Mouse (Mus musculus): ENCODE measurements around the gene Rhof. TPM values are rescaled to one million over a fixed set of nuclear protein-coding genes. Genes with fewer than 3 reads are reported as not detected.

The Rhof gene
- polyA plus RNA-seq, 1 experiment: 32.3 TPM

- Histone ChIP-seq H3K4me1 (ENCODE audit: control insufficient read depth, insufficient read depth, low read length) (peaks cover 13% of the 10 kb centered on the region), H3K27ac (ENCODE audit: insufficient read depth, low read length) (peak overlapping the region; percentile 97), H3K27me3 (ENCODE audit: control insufficient read depth, insufficient read depth, low read length) (no peaks in the 10 kb centered on the region), H3K4me3 (replicated peaks; ENCODE audit: insufficient read depth, low read depth, low read length) (peak overlapping the region; percentile 84)
- peak; percentile 65 to 74 for DNase-seq
- WGBS: under 1% methylated on average over 38 of the region's 38 CpGs
- TF ChIP-seq CTCF (IDR thresholded peaks at IDR 0.05; ENCODE audit: borderline replicate concordance, insufficient read depth, low read depth, low read length) (no peak), POLR2A (IDR thresholded peaks at IDR 0.05; ENCODE audit: borderline replicate concordance, insufficient read depth, low read length) (no peak)
These were observed 9.2 kb upstream of the Rhof start for GRCm38 (mm10) chr5:123141555-123142160.

GRCm38 (mm10) chr5:123140694-123141554, 8.4 kb upstream of the Rhof start:
- TF ChIP-seq POLR2A (IDR thresholded peaks at IDR 0.05; ENCODE audit: borderline replicate concordance, insufficient read depth, low read length) (peak; percentile 97), CTCF (IDR thresholded peaks at IDR 0.05; ENCODE audit: borderline replicate concordance, insufficient read depth, low read depth, low read length) (no peak)
- peak; percentile 96 for DNase-seq
- WGBS: 1% methylated on average over 31 of the region's 31 CpGs
- H3K4me1 ChIP-seq (ENCODE audit: control insufficient read depth, insufficient read depth, low read length): peaks cover 20% of the 10 kb centered on the region
- H3K27ac ChIP-seq (ENCODE audit: insufficient read depth, low read length): peak overlapping the region; percentile 97
- peak overlapping the region; percentile 84 for H3K4me3 ChIP-seq (replicated peaks; ENCODE audit: insufficient read depth, low read depth, low read length)
- no peaks in the 10 kb centered on the region for H3K27me3 ChIP-seq (ENCODE audit: control insufficient read depth, insufficient read depth, low read length)

- no peaks in the 10 kb centered on the region for H3K27me3 ChIP-seq (ENCODE audit: control insufficient read depth, insufficient read depth, low read length)
- peaks cover 26% of the 10 kb centered on the region for H3K4me1 ChIP-seq (ENCODE audit: control insufficient read depth, insufficient read depth, low read length)
- peak overlapping the region; percentile 100 for H3K27ac ChIP-seq (ENCODE audit: insufficient read depth, low read length)
- DNase-seq: peak; percentile 51 to 62
- WGBS: 2% methylated on average over 28 of the region's 28 CpGs
- peak overlapping the region; percentile 84 for H3K4me3 ChIP-seq (replicated peaks; ENCODE audit: insufficient read depth, low read depth, low read length)
- TF ChIP-seq CTCF (IDR thresholded peaks at IDR 0.05; ENCODE audit: borderline replicate concordance, insufficient read depth, low read depth, low read length) (no peak), POLR2A (IDR thresholded peaks at IDR 0.05; ENCODE audit: borderline replicate concordance, insufficient read depth, low read length) (no peak)
These were observed 7.5 kb upstream of the Rhof start for GRCm38 (mm10) chr5:123139722-123140627.

- H3K4me1 ChIP-seq (ENCODE audit: control insufficient read depth, insufficient read depth, low read length): peaks cover 27% of the 10 kb centered on the region
- H3K27ac ChIP-seq (ENCODE audit: insufficient read depth, low read length): peak overlapping the region; percentile 100
- TF ChIP-seq POLR2A (IDR thresholded peaks at IDR 0.05; ENCODE audit: borderline replicate concordance, insufficient read depth, low read length) (peak; percentile 83), CTCF (IDR thresholded peaks at IDR 0.05; ENCODE audit: borderline replicate concordance, insufficient read depth, low read depth, low read length) (no peak)
- no peaks in the 10 kb centered on the region for H3K27me3 ChIP-seq (ENCODE audit: control insufficient read depth, insufficient read depth, low read length)
- WGBS: under 1% methylated on average over 39 of the region's 39 CpGs
- DNase-seq: peak; percentile 93 to 94
- peak overlapping the region; percentile 84 for H3K4me3 ChIP-seq (replicated peaks; ENCODE audit: insufficient read depth, low read depth, low read length)
These were observed 6.6 kb upstream of the Rhof start for GRCm38 (mm10) chr5:123138953-123139721.

- Histone ChIP-seq H3K27me3 (ENCODE audit: control insufficient read depth, insufficient read depth, low read length) (no peaks in the 10 kb centered on the region), H3K4me1 (ENCODE audit: control insufficient read depth, insufficient read depth, low read length) (peaks cover 30% of the 10 kb centered on the region), H3K27ac (ENCODE audit: insufficient read depth, low read length) (peak overlapping the region; percentile 100), H3K4me3 (replicated peaks; ENCODE audit: insufficient read depth, low read depth, low read length) (peak overlapping the region; percentile 84)
- DNase-seq: peak; percentile 62 to 75
- under 1% methylated on average over 38 of the region's 40 CpGs for WGBS
- TF ChIP-seq POLR2A (IDR thresholded peaks at IDR 0.05; ENCODE audit: borderline replicate concordance, insufficient read depth, low read length) (no peak), CTCF (IDR thresholded peaks at IDR 0.05; ENCODE audit: borderline replicate concordance, insufficient read depth, low read depth, low read length) (no peak)
These were observed 5.9 kb upstream of the Rhof start for GRCm38 (mm10) chr5:123138230-123138911.

- H3K4me3 ChIP-seq (replicated peaks; ENCODE audit: insufficient read depth, low read depth, low read length): peak overlapping the region; percentile 84
- no peaks in the 10 kb centered on the region for H3K27me3 ChIP-seq (ENCODE audit: control insufficient read depth, insufficient read depth, low read length)
- no peak for DNase-seq
- WGBS: 0% methylated on average over 6 of the region's 6 CpGs
- peak overlapping the region; percentile 100 for H3K27ac ChIP-seq (ENCODE audit: insufficient read depth, low read length)
- no peak for TF ChIP-seq CTCF (IDR thresholded peaks at IDR 0.05; ENCODE audit: borderline replicate concordance, insufficient read depth, low read depth, low read length)
- TF ChIP-seq POLR2A (IDR thresholded peaks at IDR 0.05; ENCODE audit: borderline replicate concordance, insufficient read depth, low read length): no peak
- peaks cover 30% of the 10 kb centered on the region for H3K4me1 ChIP-seq (ENCODE audit: control insufficient read depth, insufficient read depth, low read length)
These were observed 5.4 kb upstream of the Rhof start for GRCm38 (mm10) chr5:123137910-123138229.

All from cerebellum, adult 2 months (tissue).